Mouse (Mus musculus): ENCODE data around the gene Plekha6.

DNA sequence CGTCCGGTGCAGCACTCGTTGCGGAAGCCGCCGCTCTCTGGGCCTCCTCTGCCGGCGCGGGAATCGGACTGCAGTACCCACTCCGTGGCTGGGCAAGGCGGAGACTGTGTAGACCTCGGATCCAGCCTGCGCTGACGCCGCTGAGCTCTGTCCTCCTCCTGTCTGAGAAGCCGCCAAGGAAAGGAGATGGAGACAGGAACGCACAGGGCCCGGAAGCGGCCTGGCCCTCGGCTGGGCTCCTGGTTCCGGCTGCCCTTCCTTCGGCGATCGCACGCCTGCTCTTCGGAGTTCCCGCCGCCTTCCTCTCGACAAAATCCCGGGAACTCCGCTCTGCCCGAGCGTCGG, 32.5 kb upstream of the Plekha6 start:
- no peak for TF ChIP-seq CTCF (conservative IDR thresholded peaks at IDR 0.05; ENCODE audit: low read length)
- no peak for TF ChIP-seq NANOG (IDR thresholded peaks at IDR 0.05; ENCODE audit: borderline replicate concordance, low read length)
- no peak for TF ChIP-seq POU5F1 (IDR thresholded peaks at IDR 0.05; ENCODE audit: borderline replicate concordance, low read length)

Data from E14TG2a.4 (cell line).